Mouse (Mus musculus): ENCODE results near the gene Slfn4.
"Not testable (repeated sequence)": the region's sequence is repeated elsewhere in the genome, so short reads cannot be mapped to it uniquely, and the experiment has no call there.

Slfn4 gene

GRCm38 (mm10) chr11:83174948-83175539 is at the start of gene Slfn4:
Slfn4 (plus strand) TSS chr11:83175186.
- no peak for DNase-seq (ENCODE audit: low spot score in 2 of 2)

GRCm38 (mm10) chr11:83125633-83126032 is 49.4 kb upstream of the Slfn4 start:
- DNase-seq (ENCODE audit: low spot score in 2 of 2), result not testable (repeated sequence)

- not testable (repeated sequence) for DNase-seq (ENCODE audit: low spot score in 2 of 2)
These were observed 37.7 kb upstream of the Slfn4 start for GRCm38 (mm10) chr11:83137253-83137652.

GRCm38 (mm10) chr11:83148939-83149338 is 26.0 kb upstream of the Slfn4 start:
- not testable (repeated sequence) for DNase-seq (ENCODE audit: low spot score in 2 of 2)

GRCm38 (mm10) chr11:83191134-83191893 is 16.3 kb downstream of the Slfn4 start, which contains the start of gene Slfn3:
Slfn3 (plus strand) TSS chr11:83191330.
- DNase-seq (ENCODE audit: low spot score in 2 of 2), result no peak

GRCm38 (mm10) chr11:83192001-83192400 is 17.0 kb downstream of the Slfn4 start:
- DNase-seq (ENCODE audit: low spot score in 2 of 2), result no peak

- DNase-seq (ENCODE audit: low spot score in 2 of 2), result no peak
These were observed 30.0 kb downstream of the Slfn4 start for GRCm38 (mm10) chr11:83205002-83205401.

GRCm38 (mm10) chr11:83216119-83216518 is 41.1 kb downstream of the Slfn4 start:
- no peak for DNase-seq (ENCODE audit: low spot score in 2 of 2)

- no peak for DNase-seq (ENCODE audit: low spot score in 2 of 2)
These were observed 46.4 kb downstream of the Slfn4 start for GRCm38 (mm10) chr11:83221328-83221877.

- no peak for DNase-seq (ENCODE audit: low spot score in 2 of 2)
These were observed 48.4 kb downstream of the Slfn4 start for GRCm38 (mm10) chr11:83223367-83223766.

- not testable (repeated sequence) for DNase-seq (ENCODE audit: low spot score in 2 of 2)
These were observed 48.8 kb downstream of the Slfn4 start for GRCm38 (mm10) chr11:83223793-83224192.

GRCm38 (mm10) chr11:83224217-83224616 is 49.2 kb downstream of the Slfn4 start:
- DNase-seq (ENCODE audit: low spot score in 2 of 2), result no peak

GRCm38 (mm10) chr11:83224750-83225149 is 49.8 kb downstream of the Slfn4 start:
- no peak for DNase-seq (ENCODE audit: low spot score in 2 of 2)

- DNase-seq (ENCODE audit: low spot score in 2 of 2), result no peak
These were observed 50.5 kb downstream of the Slfn4 start for GRCm38 (mm10) chr11:83225371-83225960.

GRCm38 (mm10) chr11:83227926-83228723 is 53.1 kb downstream of the Slfn4 start:
- no peak for DNase-seq (ENCODE audit: low spot score in 2 of 2)

- DNase-seq (ENCODE audit: low spot score in 2 of 2), result no peak
These were observed 56.0 kb downstream of the Slfn4 start for GRCm38 (mm10) chr11:83230966-83231365.

- DNase-seq (ENCODE audit: low spot score in 2 of 2), result not testable (repeated sequence)
These were observed 58.6 kb downstream of the Slfn4 start for GRCm38 (mm10) chr11:83233621-83234020.

- DNase-seq (ENCODE audit: low spot score in 2 of 2), result not testable (repeated sequence)
These were observed 62.4 kb downstream of the Slfn4 start for GRCm38 (mm10) chr11:83237390-83237789.

GRCm38 (mm10) chr11:83238389-83238788 is 63.4 kb downstream of the Slfn4 start:
- DNase-seq (ENCODE audit: low spot score in 2 of 2), result no peak

- DNase-seq (ENCODE audit: low spot score in 2 of 2), result no peak
These were observed 64.8 kb downstream of the Slfn4 start for GRCm38 (mm10) chr11:83239811-83240210.

Data from urinary bladder, postnatal 4 days (tissue).